Mouse (Mus musculus) limb, embryonic 14.5 days (tissue): ENCODE data around the gene Gm21411. TPM values are rescaled to one million over a fixed set of nuclear protein-coding genes. Genes with fewer than 3 reads are reported as not detected.
"Not testable (repeated sequence)": the region's sequence is repeated elsewhere in the genome, so short reads cannot be mapped to it uniquely, and the experiment has no call there.

ENCODE experiments used
- ATAC-seq: fragments of 200-750 bp; cut with Nextera tagmentation; 2 replicates; pipeline ENCODE4 v1.8.0; 2017; ENCODE audit warnings: low read depth, moderate number of reproducible peaks, moderate TSS enrichment; ENCODE audit not compliant: low FRiP score
- DNase-seq: peaks from one replicate; pipeline ENCODE4 v3.0.0-alpha.2; 2015; ENCODE audit warnings: low spot score
- H3K27ac ChIP-seq: fragments of 300-500 bp; sonication (generic); replicated peaks from 2 replicates; pipeline ENCODE4 v1.5.1; 2014; ENCODE audit warnings: low read depth, mild to moderate bottlenecking, low read length, moderate library complexity, mixed read lengths
- H3K27me3 ChIP-seq: fragments of 300-500 bp; sonication (generic); 2 replicates; pipeline ENCODE4 v1.6.1; 2014; ENCODE audit warnings: low read length, mixed read lengths; ENCODE audit not compliant: control insufficient read depth, insufficient read depth
- H3K36me3 ChIP-seq: fragments of 300-500 bp; sonication (generic); 2 replicates; pipeline ENCODE4 v1.6.1; 2014; ENCODE audit warnings: mild to moderate bottlenecking, low read length, moderate library complexity, mixed read lengths; ENCODE audit not compliant: control insufficient read depth, insufficient read depth
- H3K4me1 ChIP-seq: fragments of 300-500 bp; sonication (generic); 2 replicates; pipeline ENCODE4 v1.6.1; 2014; ENCODE audit warnings: antibody characterized with exemption, low read length, mixed read lengths; ENCODE audit not compliant: control insufficient read depth, insufficient read depth
- H3K4me2 ChIP-seq: fragments of 300-500 bp; sonication (generic); replicated peaks from 2 replicates; pipeline ENCODE4 v1.6.1; 2014; ENCODE audit warnings: low read depth, mild to moderate bottlenecking, low read length, moderate library complexity; ENCODE audit not compliant: severe bottlenecking
- H3K4me3 ChIP-seq: fragments of 300-500 bp; sonication (generic); replicated peaks from 2 replicates; pipeline ENCODE4 v1.5.1; 2014; ENCODE audit warnings: low read length
- H3K9ac ChIP-seq: fragments of 300-500 bp; sonication (generic); 2 replicates; pipeline ENCODE4 v1.6.1; 2014; ENCODE audit warnings: mild to moderate bottlenecking, low read depth, low read length, moderate library complexity; ENCODE audit not compliant: severe bottlenecking
- H3K9me3 ChIP-seq: fragments of 300-500 bp; sonication (generic); 2 replicates; pipeline ENCODE4 v1.6.1; 2016; ENCODE audit warnings: low read length; ENCODE audit not compliant: control insufficient read depth
- POLR2A ChIP-seq: fragments of 200-500 bp; IDR thresholded peaks from 2 replicates; pipeline ENCODE4 v1.8.0; 2012; ENCODE audit warnings: inconsistent platforms, mild to moderate bottlenecking, moderate library complexity, borderline replicate concordance; ENCODE audit not compliant: insufficient read depth, insufficient read length; ENCODE audit errors: extremely low read depth
- WGBS: fragments of 180-500 bp; shearing (Covaris S2); extraction: QIAGEN DNeasy Blood & Tissue Kit; methylation state at CpG from one replicate; pipeline ENCODE4 v1.1.7; 2014; 5-methylcytosine and 5-hydroxymethylcytosine counted together
- polyA plus RNA-seq, 2 experiments: library from polyadenylated mRNA; depleted of rRNA in 1 of 2; stranded (reverse) in 1 of 2; unstranded in 1 of 2; fragments of >200 nt; fragmentation: Nextera tagmentation in 1 of 2; extraction: Ambion mirVana in 1 of 2; gene quantifications; 2 replicates each; pipeline versions ENCODE4 v1.2.1 to v1.2.3; 2012 to 2014

The Gm21411 gene
- not detected in 2 replicates for polyA plus RNA-seq (2012; rRNA removed)
- not detected in 2 replicates for polyA plus RNA-seq (2014; fragmentation: Nextera tagmentation; extraction: Ambion mirVana)

- H3K9ac ChIP-seq, ATAC-seq, H3K4me3 ChIP-seq, H3K27ac ChIP-seq, H3K4me2 ChIP-seq, H3K27me3 ChIP-seq, DNase-seq, H3K9me3 ChIP-seq, H3K36me3 ChIP-seq, H3K4me1 ChIP-seq: not testable (repeated sequence)
- WGBS: 82% methylated on average over 9 of the region's 9 CpGs
Observed at GRCm38 (mm10) chr4:146909386-146910137, at the start of gene Gm21411. Gm21411 (minus strand) TSS chr4:146909590.

GRCm38 (mm10) chr4:146941691-146942090, 32.3 kb upstream of the Gm21411 start:
- H3K4me1 ChIP-seq, H3K4me2 ChIP-seq, H3K27me3 ChIP-seq, H3K27ac ChIP-seq, DNase-seq, H3K4me3 ChIP-seq, H3K36me3 ChIP-seq, ATAC-seq, H3K9me3 ChIP-seq, H3K9ac ChIP-seq: not testable (repeated sequence)
- WGBS: 67% methylated on average over 20 of the region's 32 CpGs

- H3K27ac ChIP-seq: no peak overlapping the region
- DNase-seq (no peak), ATAC-seq (no peak)
- TF ChIP-seq POLR2A: no peak
- WGBS: 7% methylated on average over 67 of the region's 77 CpGs
- H3K4me3 ChIP-seq: peak overlapping the region; percentile 21
- no peaks in the 10 kb centered on the region for H3K36me3 ChIP-seq
- H3K9ac ChIP-seq: no peak overlapping the region
- peak overlapping the region; percentile 38 for H3K4me2 ChIP-seq
- peaks cover 12% of the 10 kb centered on the region; the same call in 1 of the 2 replicates for H3K9me3 ChIP-seq
- peaks cover 5% of the 10 kb centered on the region; the same call in 1 of the 2 replicates for H3K27me3 ChIP-seq
- no peaks in the 10 kb centered on the region for H3K4me1 ChIP-seq
Observed at GRCm38 (mm10) chr4:146932311-146933082, 23.1 kb upstream of the Gm21411 start.

GRCm38 (mm10) chr4:146915196-146915595, 5.8 kb upstream of the Gm21411 start:
- H3K9me3 ChIP-seq: peaks cover 6% of the 10 kb centered on the region; the same call in 1 of the 2 replicates
- ATAC-seq (no peak), DNase-seq (no peak)
- TF ChIP-seq POLR2A: no peak
- H3K27me3 ChIP-seq: no peaks in the 10 kb centered on the region
- no peaks in the 10 kb centered on the region for H3K4me1 ChIP-seq
- H3K27ac ChIP-seq: no peak overlapping the region
- no peak overlapping the region for H3K9ac ChIP-seq
- WGBS: 89% methylated on average over 3 of the region's 3 CpGs
- H3K36me3 ChIP-seq: no peaks in the 10 kb centered on the region
- H3K4me3 ChIP-seq: no peak overlapping the region
- H3K4me2 ChIP-seq: no peak overlapping the region

- not testable (repeated sequence) for H3K9me3 ChIP-seq, H3K27ac ChIP-seq, ATAC-seq, H3K4me1 ChIP-seq, H3K4me3 ChIP-seq, H3K36me3 ChIP-seq, DNase-seq, H3K4me2 ChIP-seq, H3K9ac ChIP-seq, H3K27me3 ChIP-seq
- WGBS: 100% methylated on average over 1 of the region's 1 CpGs
Observed at GRCm38 (mm10) chr4:146908131-146908530, 1.3 kb downstream of the Gm21411 start.

GRCm38 (mm10) chr4:146904782-146905181, 4.6 kb downstream of the Gm21411 start:
- not testable (repeated sequence) for H3K4me3 ChIP-seq, DNase-seq, H3K36me3 ChIP-seq, H3K4me2 ChIP-seq, H3K9me3 ChIP-seq, H3K9ac ChIP-seq, H3K4me1 ChIP-seq, ATAC-seq, H3K27ac ChIP-seq, H3K27me3 ChIP-seq
- 71% methylated on average over 2 of the region's 2 CpGs for WGBS

- not testable (repeated sequence) for H3K4me1 ChIP-seq, H3K9me3 ChIP-seq, H3K36me3 ChIP-seq, DNase-seq, H3K9ac ChIP-seq, H3K4me2 ChIP-seq, H3K4me3 ChIP-seq, ATAC-seq, H3K27ac ChIP-seq, H3K27me3 ChIP-seq
- 67% methylated on average over 3 of the region's 3 CpGs for WGBS
Observed at GRCm38 (mm10) chr4:146903126-146903525, 6.3 kb downstream of the Gm21411 start.
